Mouse (Mus musculus): ENCODE measurements around the gene Sostdc1. TPM values are rescaled to one million over a fixed set of nuclear protein-coding genes. Genes with fewer than 3 reads are reported as not detected.

Gene Sostdc1
- total RNA-seq, 2 experiments from 2014 or later: 0.26 to 0.43 TPM

Other genes starting within 250 kb of the Sostdc1 start
- gene Ankmy2, start 157.0 kb upstream of the Sostdc1 start, total RNA-seq (2021): 1 to 10 TPM; 6.3 to 6.4 TPM
- 100 to 1,000 TPM in 1 of 2 experiments, 10 to 100 TPM in 1; 83.3 to 127 TPM for gene Bzw2, start 156.1 kb upstream of the Sostdc1 start, total RNA-seq (2021)
- gene Lrrc72, start 60.7 kb upstream of the Sostdc1 start, total RNA-seq (2021): not detected
- gene Ispd, start 67.3 kb downstream of the Sostdc1 start, total RNA-seq (2021): 1 to 10 TPM; 3.2 to 4.2 TPM
- under 1 TPM; 0.79 to 0.88 TPM for gene D630036H23Rik, start 68.0 kb downstream of the Sostdc1 start, total RNA-seq (2021)

Measured in gastrocnemius, postnatal 25 days (tissue).